Mouse (Mus musculus) MEL (cell line): ENCODE measurements around the gene Fbxo41.

Experiments
- CTCF ChIP-seq, 3 experiments: IDR thresholded peaks in 2 of 3; conservative IDR thresholded peaks in 1 of 3; 2 replicates each; pipeline ENCODE4 v1.5.1; 2011 to 2012; ENCODE audit warnings: low read length in 3 of 3, low read depth in 2 of 3, mild to moderate bottlenecking in 2 of 3, improper control_type of control experiment in 1 of 3, inconsistent platforms in 1 of 3, mixed read lengths in 1 of 3, moderate library complexity in 1 of 3; ENCODE audit not compliant: control insufficient read depth in 1 of 3, insufficient read depth in 1 of 3, poor library complexity in 1 of 3, severe bottlenecking in 1 of 3
- POLR2A ChIP-seq, 2 experiments: IDR thresholded peaks; 2 replicates each; pipeline ENCODE4 v1.6.1; 2011 to 2012; ENCODE audit warnings: low read length in 2 of 2, mild to moderate bottlenecking in 2 of 2, control low read depth in 1 of 2, improper control_type of control experiment in 1 of 2, low read depth in 1 of 2, moderate library complexity in 1 of 2; ENCODE audit not compliant: control insufficient read depth in 1 of 2, insufficient read depth in 1 of 2, poor library complexity in 1 of 2

DNA sequence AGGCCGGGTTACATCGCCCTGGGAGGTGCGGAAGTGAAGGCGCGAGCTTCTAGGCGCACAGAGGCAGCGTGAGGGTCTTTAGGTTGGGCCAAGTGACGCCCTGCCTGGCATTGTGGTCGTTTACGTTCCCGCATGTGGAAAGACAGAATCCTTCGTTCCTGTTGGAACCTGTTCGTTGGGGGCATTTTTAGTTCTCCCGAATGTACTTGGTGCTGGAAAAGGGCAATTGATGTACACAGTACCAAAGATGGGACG is 50.5 kb downstream of the Fbxo41 start:
- TF ChIP-seq CTCF (IDR thresholded peaks at IDR 0.05 in 2 of 3, conservative IDR thresholded peaks at IDR 0.05 in 1 of 3; ENCODE audit: control insufficient read depth in 1 of 3, insufficient read depth in 1 of 3, low read depth in 2 of 3, low read length in 3 of 3, poor library complexity in 1 of 3, severe bottlenecking in 1 of 3) (no peak), POLR2A (IDR thresholded peaks at IDR 0.05; ENCODE audit: control insufficient read depth in 1 of 2, insufficient read depth in 1 of 2, low read depth in 1 of 2, low read length in 2 of 2, poor library complexity in 1 of 2) (no peak)
